ENCODE assay signal across 8 mouse cellular contexts in the genomic region with DNA sequence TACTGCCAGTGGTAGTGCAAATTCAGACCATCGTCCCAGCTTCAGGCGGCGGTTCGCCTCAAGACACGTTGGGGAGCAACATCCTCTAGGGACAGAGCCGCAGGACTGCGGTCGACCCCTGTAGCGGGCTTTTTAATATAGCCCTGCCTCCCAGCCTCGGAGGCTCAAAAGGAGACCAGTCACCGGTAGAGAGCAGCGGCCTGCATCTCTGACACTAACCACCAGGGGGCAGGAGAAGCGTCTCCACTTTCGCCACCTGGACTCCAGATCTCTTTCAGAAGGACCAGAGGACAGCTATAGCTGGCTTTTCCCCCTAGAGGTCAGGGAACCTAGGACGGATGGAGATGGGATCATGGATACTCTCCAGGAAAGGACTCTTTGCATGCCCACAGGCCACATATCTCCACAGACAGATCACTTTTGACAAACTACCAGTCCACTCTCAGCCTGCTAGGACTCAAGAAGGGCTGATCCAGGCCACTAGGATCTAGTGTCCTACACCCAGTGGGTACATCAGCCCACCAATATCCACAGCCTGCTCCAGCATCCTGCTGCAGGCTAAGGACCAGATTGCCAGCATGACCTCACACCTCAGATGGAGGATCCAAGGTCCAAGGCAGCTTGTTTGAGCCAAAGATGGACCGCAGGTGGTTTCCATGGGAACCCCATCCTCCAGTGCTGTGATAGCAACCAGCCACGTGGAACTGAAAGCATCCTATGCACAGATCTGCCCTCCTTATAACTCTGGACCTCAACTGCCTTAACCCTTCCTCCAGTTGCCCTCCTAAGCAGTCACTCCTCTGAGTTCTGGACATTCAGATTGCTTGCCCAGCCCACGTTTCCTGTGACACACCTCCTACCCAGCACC.
DNase-seq lines count a peak whose midpoint lies in the region; ATAC-seq and TF ChIP-seq lines count a peak whose summit lies in the region.

No protein-coding gene starts in this region.

- peak overlapping the region; percentile 73 for H3K27ac ChIP-seq in gastrocnemius, adult 2 months
- H3K27ac ChIP-seq in hindbrain, embryonic 15.5 days (replicated peaks): peak overlapping the region; percentile 86
- H3K27ac ChIP-seq in left cerebral cortex, adult 2 months: no peak overlapping the region

- DNase-seq in ZHBTc4 (ENCODE audit: low read depth, low spot score): peak; percentile 87
- peak; percentile 93 to 97 for DNase-seq in cerebellum, postnatal 36 days
- DNase-seq in gastrocnemius, adult 2 months: peak; percentile 85
- peak; percentile 77 to 84 for DNase-seq in left cerebral cortex, adult 2 months (ENCODE audit: extremely low spot score in 1 of 2, low spot score in 2 of 2)
- peak; percentile 68 to 81 for DNase-seq in lung, postnatal 4 days
- peak; percentile 81 to 86 for DNase-seq in right cerebral cortex, postnatal 10 days (ENCODE audit: low spot score in 2 of 2)
- DNase-seq in urinary bladder, postnatal 36 days (ENCODE audit: low spot score in 2 of 2): peak; percentile 66 to 78

- peaks cover 73% of the 10 kb centered on the region for H3K4me1 ChIP-seq in hindbrain, embryonic 15.5 days (replicated peaks)

- H3K9me3 ChIP-seq in hindbrain, embryonic 15.5 days: no peaks in the 10 kb centered on the region

- WGBS in hindbrain, embryonic 15.5 days: 12% methylated on average over 18 of the region's 18 CpGs

- H3K27me3 ChIP-seq in hindbrain, embryonic 15.5 days: no peaks in the 10 kb centered on the region

- intact Hi-C loops in gastrocnemius, adult 2 months (cut with DNase I): loop anchor here (2.0 to 5.0 kb wide), 2 partner anchors 39 to 89 kb away; no protein-coding TSS in a partner anchor
- intact Hi-C loops in left cerebral cortex, adult 2 months (cut with DNase I): loop anchor here (5.0 kb wide), 1 partner anchor 299 kb away; no protein-coding TSS in a partner anchor

- H3K36me3 ChIP-seq in hindbrain, embryonic 15.5 days: no peaks in the 10 kb centered on the region

- peak; percentile 4; the same call in 1 of the 2 replicates for ATAC-seq in hindbrain, embryonic 15.5 days (ENCODE audit: low FRiP score, low read depth)

- peak overlapping the region; percentile 63 for H3K4me3 ChIP-seq in gastrocnemius, adult 2 months
- H3K4me3 ChIP-seq in hindbrain, embryonic 15.5 days: peak overlapping the region; percentile 27; the same call in 1 of the 2 replicates
- H3K4me3 ChIP-seq in left cerebral cortex, adult 2 months: peak overlapping the region; percentile 23; the same call in 1 of the 2 replicates

- H3K4me2 ChIP-seq in hindbrain, embryonic 15.5 days: peak overlapping the region; percentile 56

- peak; percentile 96 for TF ChIP-seq CTCF in gastrocnemius, adult 2 months (IDR thresholded peaks at IDR 0.05)
- TF ChIP-seq CTCF in left cerebral cortex, adult 2 months (IDR thresholded peaks at IDR 0.05): peak; percentile 92

- H3K9ac ChIP-seq in hindbrain, embryonic 15.5 days: peak overlapping the region; percentile 30; the same call in 1 of the 2 replicates
